Mouse (Mus musculus): ENCODE results near the gene Sfxn4.

Gene Sfxn4

GRCm38 (mm10) chr19:60837747-60838146 is 23.5 kb downstream of the Sfxn4 start:
- peak; percentile 61 to 72 for DNase-seq

GRCm38 (mm10) chr19:60818677-60819076 is 42.6 kb downstream of the Sfxn4 start:
- no peak for DNase-seq

- DNase-seq, result no peak
Measured at GRCm38 (mm10) chr19:60813133-60813532, 48.1 kb downstream of the Sfxn4 start.

- DNase-seq, result no peak
Measured at GRCm38 (mm10) chr19:60812036-60812389, 49.3 kb downstream of the Sfxn4 start.

- DNase-seq, result peak; percentile 95 to 96
Measured at GRCm38 (mm10) chr19:60811098-60812035, 49.9 kb downstream of the Sfxn4 start, which contains the start of gene Fam45a. Fam45a (plus strand) TSS chr19:60811585.

- no peak for DNase-seq
Measured at GRCm38 (mm10) chr19:60809927-60810326, 51.4 kb downstream of the Sfxn4 start.

DNA sequence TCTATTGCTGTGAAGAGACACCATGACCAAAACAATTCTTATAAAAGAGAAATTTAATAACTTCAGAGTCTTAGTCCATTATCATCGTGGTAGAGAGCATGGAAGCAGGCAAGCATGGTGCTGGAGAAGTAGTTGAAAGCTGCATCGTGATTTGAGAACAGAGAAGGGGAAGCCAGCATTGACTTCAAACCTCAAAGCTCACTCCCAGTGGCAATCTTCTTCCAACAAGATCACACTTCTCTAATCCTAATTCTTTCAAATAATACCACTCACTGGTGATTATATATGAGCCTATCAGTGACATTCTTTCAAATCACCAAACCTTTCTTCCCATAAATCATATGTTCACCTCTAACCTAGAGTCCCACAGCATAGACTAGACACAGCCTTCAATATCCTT is 56.4 kb downstream of the Sfxn4 start:
- no peak for DNase-seq

DNA sequence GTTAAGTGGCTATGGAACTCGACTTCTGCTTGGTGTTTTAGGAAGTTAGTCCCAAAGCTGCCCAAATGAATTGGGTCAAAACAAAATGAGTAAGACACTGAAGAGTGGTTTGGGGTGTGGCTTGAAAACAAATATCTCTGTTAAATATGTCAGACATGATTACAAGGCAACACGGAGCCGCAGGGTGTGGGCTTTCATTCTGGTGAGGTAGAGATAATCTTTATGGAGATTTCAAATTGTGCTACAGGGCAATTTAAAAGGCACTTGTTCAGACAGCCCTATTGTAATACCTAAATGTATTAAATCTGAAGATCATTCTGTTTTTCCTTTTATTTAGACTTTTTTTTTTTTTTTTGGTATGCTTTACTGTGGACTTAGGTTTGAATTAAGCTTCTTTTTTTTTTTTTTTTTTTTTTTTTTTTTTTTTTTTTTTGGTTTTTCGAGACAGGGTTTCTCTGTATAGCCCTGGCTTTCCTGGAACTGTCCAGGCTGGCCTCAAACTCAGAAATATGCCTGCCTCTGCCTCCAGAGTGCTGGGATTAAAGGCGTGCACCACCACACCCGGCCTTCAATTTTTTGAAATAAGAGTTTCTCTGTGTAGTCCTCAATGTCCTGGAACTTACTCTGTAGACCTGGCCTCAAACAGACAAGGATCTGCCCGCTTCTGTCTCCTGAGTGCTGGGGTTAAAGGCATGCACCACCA is 61.3 kb downstream of the Sfxn4 start:
- no peak for DNase-seq

GRCm38 (mm10) chr19:60797415-60797814 is 63.9 kb downstream of the Sfxn4 start:
- DNase-seq, result no peak

DNA sequence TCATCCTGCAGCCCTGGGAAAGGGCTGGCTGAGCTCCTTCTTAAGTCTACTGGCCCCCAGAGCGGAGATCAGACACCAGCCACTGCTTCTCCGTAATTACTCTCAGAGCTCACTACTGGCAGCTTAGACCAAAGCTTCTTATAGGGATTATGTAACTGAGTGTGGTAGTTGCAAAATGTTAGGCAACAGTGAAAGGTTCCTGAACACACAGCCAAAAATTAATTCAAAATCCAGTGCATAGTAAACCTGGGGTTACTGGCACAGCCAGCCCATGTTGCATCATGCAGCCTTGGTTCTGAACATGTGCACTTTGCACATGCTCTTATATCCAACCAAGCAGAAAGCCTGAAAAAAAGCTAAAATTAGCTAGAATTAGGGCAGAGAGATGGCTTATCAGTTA is 66.0 kb downstream of the Sfxn4 start:
- peak; percentile 55 to 70 for DNase-seq

DNA sequence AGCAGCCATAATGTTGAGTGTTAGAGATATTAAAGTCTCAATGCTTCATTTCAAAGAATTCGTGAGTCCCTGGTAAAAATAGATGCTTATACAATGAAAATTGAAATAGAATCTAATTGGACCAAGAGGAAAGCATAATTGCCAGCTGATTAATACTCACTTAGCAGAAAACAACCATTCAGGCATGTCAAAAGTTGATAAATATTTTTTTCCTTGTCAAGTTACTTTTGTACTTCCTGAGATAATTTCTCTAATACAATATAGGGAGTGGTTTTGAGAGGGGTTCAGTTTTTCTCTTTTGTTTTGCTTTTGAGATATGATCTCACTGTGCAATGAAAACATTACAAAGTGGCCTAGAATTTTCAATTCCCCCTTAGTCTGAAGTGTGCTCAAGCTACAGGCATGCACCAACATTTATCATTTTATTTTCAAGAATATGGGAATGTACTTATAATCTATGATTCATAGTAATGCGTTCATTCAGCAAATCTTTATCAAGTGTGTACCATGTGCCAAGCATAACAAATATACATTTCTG is 68.0 kb downstream of the Sfxn4 start:
- no peak for DNase-seq

DNA sequence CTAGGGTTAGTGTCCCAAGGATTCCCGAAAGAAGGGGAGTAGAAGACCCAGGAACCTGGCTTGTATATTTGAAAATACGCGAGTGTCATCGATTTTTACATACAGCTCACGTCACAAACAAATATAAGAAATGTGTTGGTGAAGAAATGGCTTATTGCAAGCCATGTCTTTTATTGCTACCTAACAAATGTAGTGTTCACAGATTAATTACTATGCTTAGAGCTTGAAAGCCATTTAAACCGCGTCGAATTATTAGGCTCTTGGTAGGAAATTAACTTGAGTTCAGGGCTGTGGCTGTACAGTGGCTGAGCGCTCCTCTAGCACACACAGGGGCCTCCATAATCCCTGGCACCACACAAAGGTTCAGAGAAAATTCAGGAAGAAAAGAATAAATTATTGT is 70.1 kb downstream of the Sfxn4 start:
- DNase-seq, result no peak

DNA sequence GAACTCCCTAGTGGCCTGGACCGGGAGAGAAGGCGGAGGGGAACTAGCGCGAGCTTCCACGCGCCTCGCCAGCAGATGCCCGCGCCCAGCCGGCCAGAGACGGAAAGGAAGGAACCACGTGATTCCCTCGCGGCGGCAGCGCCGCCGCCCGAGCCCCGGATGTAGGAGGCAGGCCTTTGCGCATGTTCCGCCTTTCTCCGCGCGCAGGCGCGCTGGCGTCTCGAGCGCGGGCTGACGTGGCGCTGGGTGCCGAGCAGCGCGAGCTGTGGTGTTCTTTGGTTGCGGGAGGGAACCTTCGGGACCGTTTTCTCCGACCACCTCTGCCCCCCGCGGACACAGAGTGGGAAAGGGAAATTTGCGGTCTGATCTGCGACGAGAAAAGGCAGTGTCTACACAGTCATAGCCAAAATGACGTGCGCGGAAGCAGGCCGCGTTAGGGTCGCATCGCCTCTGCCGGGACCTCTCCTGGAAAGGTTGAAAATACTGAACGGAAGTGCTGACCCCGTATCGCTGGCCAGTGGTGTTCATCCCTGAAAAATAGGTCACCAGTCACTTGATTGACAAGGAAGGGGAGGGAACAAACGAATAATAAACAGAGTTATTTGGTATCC is 70.6 kb downstream of the Sfxn4 start, which contains the start of gene Eif3a:
Gene Eif3a, minus strand, starts transcription at position 108 of the 611 bp plus-strand sequence.
- DNase-seq, result peak; percentile 93 to 95

DNA sequence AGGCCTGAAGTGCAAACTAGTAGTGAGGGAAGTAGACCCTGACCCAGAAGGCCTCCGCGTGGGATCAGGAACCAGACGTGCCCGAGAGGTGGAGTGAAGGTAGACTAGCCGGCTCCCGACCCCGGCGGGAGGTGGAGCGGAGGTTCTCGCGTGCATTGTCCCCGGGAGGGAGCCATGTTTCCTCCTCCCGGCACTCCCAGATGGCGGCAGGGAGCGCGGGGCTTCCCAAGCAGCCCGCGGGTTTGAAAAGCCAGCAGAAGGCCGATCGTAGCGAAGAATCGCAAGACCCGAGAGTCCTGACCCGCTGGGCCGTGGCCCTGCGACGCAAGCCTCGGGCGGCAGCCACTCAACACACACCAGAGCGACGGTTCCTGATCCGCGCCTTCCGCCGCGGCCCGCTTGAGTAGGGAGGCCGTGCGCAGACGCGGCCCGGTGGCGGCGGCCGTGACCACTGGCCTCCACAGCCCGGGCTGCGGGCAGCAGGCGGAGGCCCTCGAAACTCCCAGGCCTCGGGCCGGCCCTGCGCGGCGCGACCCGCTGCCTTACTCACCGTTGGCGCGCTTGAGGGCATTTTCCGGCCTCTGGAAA is 71.3 kb downstream of the Sfxn4 start:
- DNase-seq, result peak; percentile 61 to 69

GRCm38 (mm10) chr19:60789452-60789851 is 71.8 kb downstream of the Sfxn4 start:
- DNase-seq, result no peak

GRCm38 (mm10) chr19:60788214-60788960 is 72.9 kb downstream of the Sfxn4 start:
- no peak for DNase-seq

DNA sequence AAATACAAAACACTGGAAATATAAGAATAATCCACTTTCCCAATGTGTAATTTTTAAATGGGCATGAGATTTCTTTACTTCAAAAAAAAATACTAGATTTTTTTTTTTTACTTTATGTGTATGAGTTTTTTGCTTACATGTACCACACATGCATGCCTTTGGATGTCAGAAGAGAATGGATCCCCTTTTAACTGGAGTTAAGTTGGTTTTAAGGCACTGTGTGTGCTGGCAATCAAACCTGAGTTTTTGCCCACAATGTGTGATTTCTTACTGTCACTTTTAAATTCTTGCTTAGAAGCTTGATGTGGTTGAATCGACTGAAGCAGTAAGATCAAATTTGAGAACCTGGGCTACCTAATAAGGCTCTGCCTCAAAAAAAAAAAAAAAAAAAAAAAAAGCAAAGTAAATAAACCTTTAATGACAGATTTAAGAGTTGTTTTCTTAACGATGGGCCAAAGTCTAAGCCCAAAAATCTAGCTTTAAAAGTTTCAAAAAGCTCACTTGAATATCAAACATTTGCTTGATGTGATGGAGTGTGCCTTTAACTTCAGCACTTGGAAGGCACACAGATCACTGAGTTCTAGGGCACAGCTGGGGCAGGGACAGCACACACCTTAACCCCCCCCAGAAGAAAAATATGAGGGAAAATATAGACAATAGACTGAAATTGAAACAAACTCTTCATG is 73.7 kb downstream of the Sfxn4 start:
- no peak for DNase-seq

Data from lung, adult 18-20 months (tissue).